Mouse (Mus musculus) heart, adult 18-20 months (tissue): ENCODE data around the gene Akr1b8. TPM values are rescaled to one million over a fixed set of nuclear protein-coding genes. Genes with fewer than 3 reads are reported as not detected.
A peak's percentile ranks its signal among the peaks of the same experiment; 100 is the strongest.
"Not testable (repeated sequence)": the region's sequence is repeated elsewhere in the genome, so short reads cannot be mapped to it uniquely, and the experiment has no call there.

ENCODE experiments used
- DNase-seq, 2 experiments: peaks; one replicate each; pipeline ENCODE4 v3.0.0; 2021 to 2022; ENCODE audit warnings: mixed read lengths in 1 of 2
- total RNA-seq, 2 experiments: library from RNA; stranded (reverse); gene quantifications; 2 replicates each; pipeline ENCODE4 v1.2.3; 2021

Akr1b8 gene
- total RNA-seq, 2 experiments from 2014 or later, result 3.1 to 5.0 TPM

DNA sequence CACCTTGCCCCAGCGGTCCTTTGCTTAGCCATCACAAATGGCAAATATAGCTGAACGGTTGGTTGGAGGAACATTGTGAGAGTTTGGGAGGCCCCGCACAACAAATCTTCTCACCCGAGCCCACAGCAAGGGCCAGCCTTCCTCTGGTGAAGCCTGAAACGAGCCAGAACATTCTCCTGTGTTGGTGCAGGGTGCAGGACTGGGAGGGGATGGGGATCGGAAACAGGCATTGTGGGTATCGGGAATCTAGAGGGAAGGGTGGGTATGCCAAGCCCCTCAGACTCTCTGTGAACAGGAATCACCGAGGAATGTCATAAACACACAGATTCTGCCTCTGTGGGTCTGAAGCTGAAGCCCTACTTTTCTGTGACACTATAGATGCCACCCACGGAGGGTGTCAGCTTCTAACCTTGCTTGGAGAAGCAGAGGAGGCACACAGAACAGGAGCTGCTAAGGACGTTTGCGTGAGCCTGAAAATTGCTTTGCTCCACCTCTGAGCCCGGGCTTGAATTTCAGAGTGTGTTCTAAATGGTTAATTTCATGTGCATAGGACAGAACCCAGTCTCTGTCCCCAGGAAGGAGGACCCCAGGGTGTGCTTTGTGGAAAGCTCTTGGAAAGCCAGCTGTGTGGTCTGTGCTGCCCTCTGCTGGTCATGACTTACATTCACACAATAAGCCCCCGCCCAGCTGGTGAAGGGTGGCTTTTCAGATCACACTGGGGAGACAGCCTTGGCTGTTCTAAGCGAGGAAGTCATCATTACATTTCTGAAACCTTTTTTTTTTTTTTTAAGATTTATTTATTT lies 7.6 kb upstream of the Akr1b8 start:
- peak; percentile 69 to 88 for DNase-seq

DNA sequence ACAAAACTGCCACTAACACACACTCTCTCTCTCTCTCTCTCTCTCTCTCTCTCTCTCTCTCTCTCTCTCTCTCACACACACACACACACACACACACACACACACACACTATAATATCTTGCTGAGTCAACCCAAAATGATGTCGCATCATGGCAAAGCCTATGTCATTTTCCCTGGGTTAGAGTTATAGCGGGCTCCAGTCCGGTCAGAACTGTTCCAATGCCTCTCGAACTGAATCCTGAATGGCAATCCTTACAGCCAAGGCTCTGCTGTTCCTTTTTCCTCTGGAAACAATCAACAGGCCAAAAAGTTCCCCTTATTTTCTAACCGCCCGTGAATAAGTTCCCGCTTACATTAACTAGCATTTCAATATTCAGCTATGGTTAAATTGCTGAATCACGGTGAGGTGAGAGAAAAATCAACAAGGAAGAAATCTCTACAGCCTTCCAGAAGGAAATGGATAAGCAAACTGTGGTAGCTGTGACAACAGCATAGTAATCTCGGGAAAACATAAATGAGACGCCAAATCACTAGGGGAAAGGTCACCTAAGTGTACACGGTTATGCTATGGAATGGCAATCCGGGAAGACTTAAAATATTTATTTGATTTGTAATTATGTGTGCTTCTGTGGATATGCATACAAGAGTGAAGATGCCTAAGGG lies 3.8 kb upstream of the Akr1b8 start:
- no peak for DNase-seq

GRCm38 (mm10) chr6:34351481-34351880 lies 2.4 kb upstream of the Akr1b8 start:
- not testable (repeated sequence) for DNase-seq

- no peak for DNase-seq
Measured at GRCm38 (mm10) chr6:34352401-34352800, 1.5 kb upstream of the Akr1b8 start.

DNA sequence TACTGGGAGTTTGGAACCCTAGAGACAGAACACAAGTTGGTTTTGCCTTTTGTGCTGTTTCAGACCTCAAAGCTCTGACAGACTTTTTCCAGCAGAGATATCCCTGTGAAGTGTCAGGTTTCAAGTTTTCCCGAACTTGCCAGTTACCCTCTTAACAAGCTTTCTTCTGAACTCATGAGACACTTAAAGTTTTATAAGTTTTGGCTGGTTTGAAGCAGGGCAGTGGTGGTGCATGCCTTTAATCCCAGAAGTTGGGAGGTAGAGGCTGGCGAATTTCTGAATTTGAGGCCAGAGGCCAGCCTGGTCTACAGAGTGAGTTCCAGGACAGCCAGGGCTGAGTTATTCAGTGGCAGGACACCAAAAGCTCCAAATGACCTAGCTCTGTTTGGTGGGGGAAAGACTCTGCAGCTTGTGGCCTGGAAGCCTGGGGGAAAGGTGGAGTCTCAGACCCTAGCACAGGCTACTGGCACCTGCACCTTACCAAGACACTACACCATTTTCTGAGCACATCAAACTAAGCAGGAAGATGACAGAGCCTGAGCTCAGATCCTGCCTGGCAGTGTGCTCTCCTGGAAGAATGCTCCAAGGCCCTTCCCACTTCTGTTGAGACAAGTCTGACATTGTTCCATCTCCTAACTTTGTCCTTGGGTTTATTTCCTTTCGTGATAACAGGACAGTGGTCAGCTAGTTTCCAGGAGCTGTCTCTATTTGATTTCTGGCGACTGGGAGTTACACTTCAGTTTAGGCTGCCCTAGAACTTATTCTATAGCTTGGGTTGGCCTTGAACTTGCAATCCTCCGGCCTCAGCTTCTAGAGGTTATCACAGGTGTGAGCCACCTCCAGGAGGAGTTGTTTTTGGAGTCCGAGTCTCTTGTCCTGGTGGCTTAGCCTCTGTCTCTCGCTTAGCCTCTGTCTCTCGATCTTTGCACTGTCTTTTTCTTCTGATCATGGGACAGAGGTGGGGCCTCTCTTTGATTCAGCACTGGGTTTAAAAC lies 732 bp downstream of the Akr1b8 start:
- DNase-seq, result no peak

- no peak for DNase-seq
Measured at GRCm38 (mm10) chr6:34355349-34355747, 1.4 kb downstream of the Akr1b8 start.

- DNase-seq, result no peak
Measured at GRCm38 (mm10) chr6:34355841-34356240, 1.9 kb downstream of the Akr1b8 start.

- no peak for DNase-seq
Measured at GRCm38 (mm10) chr6:34364217-34365136, 10.6 kb downstream of the Akr1b8 start.

DNA sequence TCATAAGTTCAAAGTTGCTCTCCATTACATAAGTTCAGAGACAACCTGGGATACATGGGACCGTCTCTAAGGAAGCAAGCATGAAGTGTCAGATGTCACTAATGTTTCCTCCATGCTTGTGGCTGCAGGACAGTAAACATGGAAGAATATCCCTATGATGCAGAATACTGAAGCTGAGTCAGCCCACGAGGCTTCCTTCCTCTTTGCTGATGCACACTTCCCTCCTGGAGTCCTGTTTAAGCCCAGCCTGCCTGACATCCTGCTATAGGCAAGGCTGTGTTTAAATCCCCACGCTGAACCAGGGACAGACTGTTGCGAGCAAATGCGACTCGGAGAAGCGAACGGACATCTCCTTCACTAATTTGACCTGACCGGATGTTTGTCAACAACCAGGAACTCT lies 14.1 kb downstream of the Akr1b8 start:
- peak; percentile 28 to 64 for DNase-seq

DNA sequence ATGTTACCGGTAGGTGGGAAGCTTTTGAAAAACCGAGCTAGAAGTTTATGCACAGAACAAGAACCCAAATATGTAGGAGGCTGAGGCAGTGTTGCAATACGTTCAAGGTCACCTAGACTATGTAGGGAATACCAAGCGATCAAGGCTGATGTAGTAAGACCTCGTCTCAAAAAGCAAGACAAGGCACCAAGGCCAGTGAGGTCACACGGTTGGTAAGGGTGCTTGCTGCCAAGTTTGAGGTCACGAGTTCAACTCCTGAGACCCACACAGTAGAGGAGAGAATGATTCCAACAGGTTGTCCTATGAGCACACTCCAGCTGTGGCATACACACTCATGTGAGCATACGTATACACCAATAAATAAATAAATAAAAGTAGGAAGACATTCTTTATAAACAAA lies 16.2 kb downstream of the Akr1b8 start:
- no peak for DNase-seq

- DNase-seq, result peak; percentile 81 to 92
Measured at GRCm38 (mm10) chr6:34371700-34372351, 17.9 kb downstream of the Akr1b8 start.

- DNase-seq, result peak; percentile 17 to 24
Measured at GRCm38 (mm10) chr6:34373841-34374240, 19.9 kb downstream of the Akr1b8 start.

DNA sequence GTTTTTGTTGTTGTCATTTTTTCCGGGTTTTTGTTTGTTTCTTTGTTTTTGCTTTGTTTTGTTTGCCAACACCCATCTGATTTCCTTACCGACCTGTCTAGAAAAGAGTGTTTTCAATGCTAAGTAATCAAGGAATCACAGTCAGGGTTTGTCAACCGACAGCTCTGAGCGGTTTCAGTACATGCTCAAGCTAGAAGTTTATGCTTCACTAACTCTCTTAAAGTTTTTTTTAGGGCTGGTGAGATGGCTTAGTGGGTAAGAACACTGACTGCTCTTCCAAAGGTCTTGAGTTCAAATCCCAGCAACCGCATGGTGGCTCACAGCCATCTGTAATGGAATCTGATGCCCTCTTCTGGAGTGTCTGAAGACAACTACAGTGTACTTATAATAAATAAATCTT lies 22.0 kb downstream of the Akr1b8 start:
- DNase-seq, result not testable (repeated sequence)

GRCm38 (mm10) chr6:34383401-34383800 lies 29.5 kb downstream of the Akr1b8 start:
- DNase-seq, result no peak

DNA sequence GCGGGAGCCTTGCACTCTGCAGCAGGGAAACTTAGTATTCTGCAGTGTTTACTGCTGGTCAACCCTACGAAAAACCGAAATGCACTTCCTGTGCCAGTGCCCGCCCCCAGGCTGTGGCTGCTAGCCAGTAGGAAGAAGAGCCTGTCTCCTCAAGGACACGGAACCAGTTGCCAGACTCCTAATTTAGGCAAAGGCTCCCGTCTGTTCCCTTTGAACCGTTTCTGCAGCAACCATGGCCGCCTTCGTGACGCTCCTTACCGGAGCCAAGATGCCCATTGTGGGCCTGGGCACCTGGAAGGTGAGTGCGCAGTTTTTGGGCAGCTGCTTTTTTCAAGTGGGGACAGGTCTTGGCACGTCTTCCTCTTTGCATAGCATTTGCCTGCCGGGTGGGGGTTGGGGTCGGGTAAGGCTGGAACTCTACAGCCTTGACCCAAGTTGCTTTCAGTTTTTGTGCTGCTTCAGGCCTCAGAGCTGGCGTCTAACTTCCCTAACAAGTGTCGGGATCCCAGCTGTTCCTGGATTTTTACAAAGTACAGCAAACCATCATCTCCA lies 30.3 kb downstream of the Akr1b8 start, which contains the start of gene Akr1b10:
TSS of gene Akr1b10 (plus strand) at position 109 of the 552 bp plus-strand sequence.
- DNase-seq, result peak; percentile 87 to 90

DNA sequence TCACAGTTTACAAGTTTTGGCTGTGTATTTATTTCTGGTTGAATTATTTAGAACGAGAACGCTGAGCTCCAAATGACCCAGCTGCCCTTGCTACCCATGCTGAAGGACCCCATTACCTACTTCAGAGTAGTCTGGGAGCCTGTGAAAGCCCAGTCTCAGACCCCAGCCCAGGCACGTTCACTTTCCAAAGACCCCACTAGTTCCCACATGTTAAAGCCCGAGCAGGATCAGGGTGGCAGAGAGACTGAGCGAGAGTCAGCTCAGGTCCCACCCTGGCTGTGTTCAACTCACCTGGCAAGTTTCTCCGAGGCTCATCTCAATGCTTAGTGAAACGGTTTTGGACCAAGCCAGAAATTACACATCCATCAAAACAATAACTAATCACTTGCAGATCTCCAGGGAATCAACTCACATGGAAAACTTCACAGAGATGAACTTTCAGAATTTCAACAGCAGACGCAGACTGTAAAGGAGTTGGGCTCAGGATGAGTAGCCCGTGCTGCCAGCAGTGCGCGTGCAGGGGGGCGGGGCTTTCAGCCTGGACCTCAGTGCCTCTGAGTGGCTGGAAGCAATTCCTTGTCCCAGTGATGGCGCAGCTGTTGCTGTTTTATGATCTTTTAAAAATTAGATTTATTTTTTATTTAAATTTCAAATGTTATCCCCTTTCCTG lies 30.9 kb downstream of the Akr1b8 start:
- DNase-seq, result peak; percentile 76

DNA sequence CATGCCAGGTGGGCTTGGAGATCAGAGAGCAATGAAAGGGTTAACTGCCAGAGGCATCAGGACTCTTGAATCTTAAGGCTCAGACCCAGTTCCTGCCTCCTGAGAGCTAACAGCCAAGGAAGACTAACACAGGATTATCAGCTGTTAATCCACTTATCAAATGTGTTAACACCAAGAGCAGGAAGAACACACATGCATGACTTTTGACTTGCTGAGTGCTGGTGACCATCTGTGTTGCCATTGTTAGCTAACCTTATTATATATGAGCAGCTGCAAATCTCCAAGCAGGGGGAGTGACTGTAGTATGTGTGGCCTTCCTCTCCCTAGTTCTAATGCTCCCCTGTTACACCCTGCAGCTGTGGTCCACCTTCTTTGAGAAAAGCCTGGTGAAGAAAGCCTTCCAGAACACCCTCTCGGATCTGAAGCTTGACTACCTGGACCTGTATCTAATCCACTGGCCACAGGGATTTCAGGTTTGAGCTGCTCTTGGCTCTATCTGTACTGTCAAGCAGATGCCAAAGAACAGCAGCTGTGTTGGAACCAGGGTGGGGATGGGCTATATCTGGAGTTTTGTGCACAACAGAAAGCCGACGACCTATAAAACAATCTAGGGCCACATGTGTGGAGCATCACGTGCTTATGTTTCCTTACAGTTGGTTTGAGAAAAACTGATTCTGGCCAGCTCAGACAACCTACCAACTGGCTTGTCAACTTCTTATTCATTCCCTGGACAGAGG lies 34.7 kb downstream of the Akr1b8 start:
- no peak for DNase-seq

DNA sequence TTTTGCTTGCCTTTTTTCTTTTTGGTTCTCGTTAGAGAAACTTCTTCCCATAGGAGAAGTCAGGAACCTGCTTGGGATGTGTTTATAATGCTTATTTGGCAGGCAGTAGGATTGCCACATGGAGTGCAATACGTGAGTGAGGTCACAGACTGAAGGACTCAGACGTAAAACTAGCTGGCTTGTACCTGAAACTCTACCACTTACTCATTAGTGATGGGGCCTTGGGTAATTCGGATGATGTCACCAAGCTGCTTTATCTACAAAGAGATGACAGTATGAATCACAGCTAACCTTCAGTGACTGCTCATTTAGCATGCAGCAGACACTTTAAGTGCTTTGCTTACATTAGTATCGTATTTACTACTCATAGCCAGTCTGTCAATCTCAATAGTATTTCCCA lies 42.0 kb downstream of the Akr1b8 start:
- DNase-seq, result no peak

DNA sequence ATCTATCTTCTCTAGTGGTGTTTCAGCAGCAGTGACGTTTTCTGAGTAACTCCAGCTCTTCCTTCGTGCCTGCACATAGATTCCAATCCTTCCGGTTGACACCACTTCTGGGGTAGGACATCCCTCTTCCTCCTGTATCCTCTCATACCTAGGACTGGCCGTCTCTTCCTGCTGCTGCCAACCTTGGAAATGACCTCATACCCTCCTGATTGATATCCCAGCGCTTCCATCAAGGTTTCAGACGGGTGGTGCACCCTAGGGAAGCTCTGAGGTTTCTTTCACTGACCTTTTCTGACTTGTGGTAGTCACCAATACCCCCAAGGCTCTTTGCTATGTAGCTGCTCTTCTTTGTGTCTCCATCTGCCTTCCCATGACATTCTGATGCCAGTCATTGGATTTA lies 44.5 kb downstream of the Akr1b8 start:
- DNase-seq, result no peak
